Mouse (Mus musculus): ENCODE results near the gene Mrln.

DNA sequence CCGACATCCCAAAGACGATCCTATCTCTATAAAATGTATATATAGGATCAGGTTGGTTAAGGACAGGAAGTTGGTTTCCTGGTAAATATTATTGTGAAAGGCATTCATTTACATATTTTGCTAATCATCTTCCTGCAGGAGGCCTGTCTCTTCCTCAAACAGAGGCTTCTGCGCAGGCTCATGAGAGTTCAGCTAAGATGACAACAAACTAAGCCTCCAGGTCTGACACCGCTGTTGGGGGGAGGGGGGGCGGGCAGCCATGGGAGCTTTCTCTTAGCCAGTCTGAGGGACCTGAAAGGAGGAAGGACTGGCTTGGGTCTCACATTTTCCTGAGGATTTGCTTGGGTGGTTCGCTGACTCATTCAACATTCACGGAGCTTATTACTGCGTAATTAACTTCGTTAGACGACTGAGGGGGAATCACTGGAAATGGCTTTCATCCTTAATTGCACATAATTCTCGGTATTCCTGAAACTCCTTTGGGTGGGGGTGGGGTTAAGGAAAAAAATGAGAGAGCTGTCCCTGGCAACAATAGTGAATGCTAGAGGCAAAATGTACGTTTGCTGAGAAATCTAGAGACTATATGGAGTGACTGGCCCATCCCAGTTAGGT, 3.5 kb upstream of the Mrln start:
- TF ChIP-seq CTCF (IDR thresholded peaks at IDR 0.05; ENCODE audit: low read depth) (no peak), EP300 (IDR thresholded peaks at IDR 0.05; ENCODE audit: low read depth) (no peak)

All from liver, postnatal 0 days (tissue).